Mouse (Mus musculus): ENCODE results near the gene Lpar2. TPM values are rescaled to one million over a fixed set of nuclear protein-coding genes. Genes with fewer than 3 reads are reported as not detected.
A peak's percentile ranks its signal among the peaks of the same experiment; 100 is the strongest.

The Lpar2 gene
- under 1 TPM; 0.18 to 0.77 (median 0.51) TPM for polyA plus RNA-seq (2017; shearing (Covaris generic))

DNA sequence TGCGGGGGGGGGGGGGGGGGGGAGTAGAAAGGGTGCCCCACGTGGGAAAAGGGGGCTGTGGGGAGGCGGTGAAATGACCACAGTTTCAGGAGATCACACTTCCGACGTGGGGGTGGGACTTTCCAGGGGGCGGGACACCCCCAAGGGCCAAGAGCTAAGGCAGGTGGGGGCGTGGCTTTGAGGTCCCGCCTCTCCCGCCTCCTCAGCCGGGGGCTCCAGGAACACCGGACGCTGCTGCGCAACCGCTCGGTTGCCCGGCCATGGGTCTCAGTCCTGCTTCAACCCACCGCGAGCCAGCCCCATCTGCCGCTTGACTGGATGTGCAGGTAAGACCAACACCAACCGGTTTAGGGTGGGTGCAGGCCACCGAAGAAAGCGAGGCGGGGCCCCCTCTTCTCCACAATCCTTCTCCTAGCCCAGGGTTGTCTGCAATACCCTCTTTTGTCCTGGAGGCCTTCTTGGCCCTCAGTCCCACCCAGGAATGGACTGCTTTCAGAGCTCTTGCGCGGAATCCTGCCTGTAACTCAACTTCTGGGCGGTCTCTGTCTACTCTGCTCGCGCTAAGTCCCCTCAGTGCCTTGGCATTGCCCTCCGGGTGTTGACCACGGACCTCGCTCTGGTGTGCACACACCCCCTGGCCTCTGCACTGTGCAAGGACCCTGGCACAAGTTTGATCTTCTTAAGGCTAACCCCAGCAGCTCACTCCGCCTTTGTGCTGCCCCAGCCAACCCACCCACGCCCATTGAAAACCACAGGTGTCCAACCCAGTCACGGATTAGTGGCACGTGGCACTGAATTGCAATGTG is at the start of gene Lpar2:
Lpar2 (plus strand) TSS at position 44 of the 806 bp plus-strand sequence.
- ATAC-seq = peak; percentile 65

DNA sequence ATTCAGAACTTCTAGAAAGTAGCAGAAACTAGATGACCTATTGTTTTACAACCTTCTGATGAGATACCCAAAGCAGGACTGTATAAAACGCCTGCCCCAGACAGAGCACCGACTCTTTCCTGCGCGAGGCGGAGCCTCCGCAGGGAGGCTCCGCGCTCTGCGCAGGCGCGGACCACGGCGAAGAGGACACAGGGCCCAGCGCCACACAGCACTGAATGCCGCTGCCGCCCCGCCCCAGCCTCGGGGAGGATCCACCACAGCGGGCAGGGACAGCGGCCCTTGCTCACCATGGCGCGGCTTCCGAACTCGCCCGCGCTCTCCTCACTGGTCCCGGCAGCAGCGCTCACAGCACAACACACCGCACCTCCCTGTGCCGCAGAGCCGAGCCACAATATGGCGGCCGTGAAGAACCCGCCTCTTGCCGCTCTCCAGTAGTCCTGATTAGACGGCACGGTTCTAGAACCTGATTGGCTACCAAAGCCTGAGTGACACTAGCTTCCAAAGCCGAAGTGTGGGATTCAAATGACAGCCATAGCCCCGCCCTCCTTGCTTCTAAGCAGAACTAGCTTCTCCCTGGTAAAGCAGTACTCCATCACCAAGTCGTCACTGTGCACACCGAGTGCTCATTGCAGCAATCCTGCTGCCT is 47.6 kb upstream of the Lpar2 start, which contains the start of gene Gm20422:
Gm20422 (minus strand) TSS at position 384 of the 646 bp plus-strand sequence.
- peak; percentile 99 for ATAC-seq

DNA sequence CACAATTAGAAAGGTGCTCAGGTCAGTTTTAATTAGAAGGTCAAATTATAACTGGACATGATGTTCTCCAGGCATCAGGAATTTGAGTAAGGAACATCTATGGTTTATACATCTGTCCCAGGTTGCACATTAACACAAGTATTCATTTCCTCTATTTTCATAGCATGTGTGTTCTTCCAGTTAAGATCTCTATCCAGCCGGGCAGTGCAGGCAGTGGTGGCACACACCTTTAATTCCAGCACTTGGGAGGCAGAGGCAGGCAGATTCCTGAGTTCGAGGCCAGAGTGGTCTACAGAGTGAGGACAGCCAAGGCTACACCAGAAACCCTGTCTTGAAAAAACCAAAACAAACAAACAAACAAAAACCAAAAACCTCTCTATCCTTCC is 47.1 kb upstream of the Lpar2 start:
- ATAC-seq = no peak

DNA sequence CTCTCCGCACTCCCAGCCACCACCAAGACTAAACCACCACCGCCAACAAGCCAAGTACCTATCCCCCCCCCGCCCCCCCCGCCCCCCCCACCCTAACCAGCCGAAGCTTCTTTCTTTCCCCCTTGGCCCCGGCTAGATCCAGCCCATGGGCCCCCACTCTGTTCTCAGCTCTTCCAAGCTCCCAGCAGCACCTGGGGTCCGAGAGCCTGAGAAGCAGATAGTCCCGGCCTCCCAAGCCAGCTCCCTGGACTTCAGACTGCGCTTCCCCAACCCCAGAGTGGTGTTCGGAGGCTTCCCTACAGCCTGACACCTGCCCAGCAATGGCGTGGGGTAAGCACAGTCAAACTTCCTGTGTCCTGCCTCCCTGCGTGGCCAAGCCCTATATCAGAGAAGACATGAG is 45.1 kb upstream of the Lpar2 start:
- no peak for ATAC-seq

DNA sequence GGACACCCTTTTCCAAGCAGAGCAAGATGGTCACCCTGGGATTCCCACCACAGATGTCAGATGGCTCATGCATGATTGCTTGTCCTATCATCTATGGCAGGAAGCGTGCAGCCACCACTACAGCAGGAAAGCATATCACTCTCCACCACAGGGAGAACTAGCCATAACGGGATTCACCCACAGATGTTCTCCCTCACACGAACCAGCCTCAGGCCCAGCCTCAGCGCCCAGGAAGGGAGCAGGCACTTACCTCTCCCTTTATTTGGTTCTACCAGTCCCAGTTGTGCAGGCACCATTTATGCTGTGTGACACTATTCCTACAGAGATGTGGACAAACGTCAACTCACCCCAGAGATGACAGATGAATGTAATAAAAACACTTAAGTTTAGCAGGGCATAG is 33.1 kb upstream of the Lpar2 start:
- ATAC-seq = no peak

DNA sequence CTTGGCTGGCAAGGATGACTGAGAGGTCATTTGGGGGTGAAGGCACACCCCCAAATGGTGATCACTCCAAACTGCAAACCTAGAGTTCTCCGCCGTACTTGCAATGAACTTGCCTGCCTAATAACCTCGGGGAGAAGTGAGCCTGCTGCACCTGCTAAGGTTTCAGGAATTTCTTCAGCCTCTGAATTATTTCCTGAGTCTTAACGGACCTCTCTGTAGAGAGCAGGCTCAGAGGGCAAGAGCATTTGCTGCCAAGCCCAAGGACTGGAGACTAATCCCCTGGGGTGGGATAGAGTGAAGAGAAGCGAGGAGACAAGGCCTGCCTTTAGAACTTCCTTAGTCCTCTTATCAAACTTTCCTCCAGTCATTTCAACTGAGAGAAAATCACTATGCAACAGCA is 32.5 kb upstream of the Lpar2 start:
- no peak for ATAC-seq

DNA sequence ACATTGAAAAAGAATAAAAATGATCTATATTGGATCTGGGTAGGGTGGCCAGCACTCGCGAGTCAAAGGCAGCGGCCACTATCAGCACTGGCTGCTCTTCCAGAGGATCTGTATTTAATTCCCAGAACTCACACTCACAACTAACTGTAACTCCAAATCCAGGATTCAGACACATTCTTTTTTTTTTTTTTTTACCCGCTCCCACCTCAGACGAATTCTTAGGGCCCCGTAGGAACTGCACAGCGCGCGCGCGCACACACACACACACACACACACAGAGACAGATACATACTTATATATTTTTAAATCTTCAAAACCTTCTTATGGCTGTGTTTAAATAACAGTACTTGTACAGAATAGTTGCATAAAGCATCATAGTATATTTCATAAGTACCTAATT is 31.9 kb upstream of the Lpar2 start:
- ATAC-seq = no peak

DNA sequence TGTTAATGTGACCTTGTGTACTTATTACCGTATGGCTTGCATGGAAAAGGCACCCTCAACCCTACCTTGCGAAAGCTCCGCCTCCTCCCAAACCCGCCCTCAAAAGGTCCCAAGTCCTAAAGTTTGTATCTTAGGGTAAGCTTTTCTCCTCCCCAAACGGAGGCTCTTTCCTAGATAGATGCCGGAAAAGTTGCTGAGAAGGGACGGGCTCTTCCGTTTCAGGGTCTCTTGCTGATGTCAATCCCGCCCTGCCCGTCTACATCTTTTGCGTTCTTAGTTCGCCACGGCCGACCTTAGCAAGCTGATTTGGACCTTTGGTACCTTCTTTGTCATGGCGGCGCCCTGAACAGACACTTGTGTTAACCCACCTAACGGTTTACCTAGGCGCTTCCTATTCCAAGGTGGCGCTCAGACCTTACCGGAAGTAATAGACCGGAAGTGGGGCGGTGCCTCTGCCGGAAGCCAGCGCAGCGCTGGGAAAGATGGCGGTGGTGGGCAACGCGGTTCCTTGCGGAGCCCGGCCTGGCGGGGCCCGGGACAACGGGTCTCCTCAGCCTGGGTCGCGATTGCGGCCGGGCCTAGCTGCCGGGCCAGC is 31.4 kb upstream of the Lpar2 start, which contains the start of the genes Atp13a1 and Zfp866:
Atp13a1 (plus strand) TSS at position 391 of the 595 bp plus-strand sequence.
Zfp866 (minus strand) TSS at position 406 of the 595 bp plus-strand sequence.
- ATAC-seq = peak; percentile 96

DNA sequence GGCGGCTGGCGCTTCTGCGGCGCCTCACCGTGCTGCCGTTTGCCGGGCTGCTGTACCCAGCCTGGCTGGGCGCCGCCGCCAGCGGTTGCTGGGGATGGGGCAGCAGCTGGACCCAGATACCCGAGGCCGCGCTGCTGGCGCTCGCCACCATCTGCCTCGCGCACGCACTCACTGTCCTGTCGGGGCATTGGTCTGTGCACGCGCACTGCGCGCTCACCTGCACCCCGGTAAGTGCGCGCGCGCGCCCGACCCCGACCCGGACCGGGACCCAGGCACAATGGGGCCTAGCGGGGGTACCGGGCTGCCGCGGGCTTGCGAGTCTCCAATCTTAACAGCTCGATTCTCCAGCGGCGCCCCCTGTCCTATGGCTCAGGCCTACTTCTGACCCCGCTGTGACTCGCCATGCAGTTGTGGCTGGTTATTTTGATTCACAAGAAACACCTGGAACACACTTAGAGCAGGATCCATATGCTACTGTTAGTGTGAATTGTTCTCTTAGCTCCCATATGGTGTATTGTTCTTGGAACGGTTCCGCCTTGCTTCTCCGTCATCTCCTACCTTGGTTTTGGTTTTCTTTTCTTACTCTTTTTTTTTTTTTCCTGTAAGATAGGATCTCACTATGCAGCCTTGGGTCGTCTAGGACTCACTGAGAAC is 30.7 kb upstream of the Lpar2 start:
- peak; percentile 33 for ATAC-seq

DNA sequence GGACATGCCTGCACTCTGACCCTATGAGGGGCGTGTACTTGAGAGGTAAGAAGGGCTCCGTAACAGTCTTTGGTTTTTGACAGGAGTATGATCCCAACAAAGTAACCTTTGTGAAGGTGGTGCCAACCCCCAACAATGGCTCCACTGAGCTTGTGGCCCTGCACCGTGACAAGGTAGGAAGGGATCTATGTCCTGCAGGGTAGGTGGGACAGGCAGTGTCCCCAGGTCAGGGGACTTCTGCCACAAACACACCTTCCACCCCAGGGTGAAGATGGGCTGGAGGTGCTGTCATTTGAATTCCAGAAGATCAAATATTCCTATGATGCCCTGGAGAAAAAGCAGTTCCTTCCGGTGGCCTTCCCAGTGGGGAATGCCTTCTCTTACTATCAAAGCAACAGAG is 28.6 kb upstream of the Lpar2 start:
- ATAC-seq = no peak

DNA sequence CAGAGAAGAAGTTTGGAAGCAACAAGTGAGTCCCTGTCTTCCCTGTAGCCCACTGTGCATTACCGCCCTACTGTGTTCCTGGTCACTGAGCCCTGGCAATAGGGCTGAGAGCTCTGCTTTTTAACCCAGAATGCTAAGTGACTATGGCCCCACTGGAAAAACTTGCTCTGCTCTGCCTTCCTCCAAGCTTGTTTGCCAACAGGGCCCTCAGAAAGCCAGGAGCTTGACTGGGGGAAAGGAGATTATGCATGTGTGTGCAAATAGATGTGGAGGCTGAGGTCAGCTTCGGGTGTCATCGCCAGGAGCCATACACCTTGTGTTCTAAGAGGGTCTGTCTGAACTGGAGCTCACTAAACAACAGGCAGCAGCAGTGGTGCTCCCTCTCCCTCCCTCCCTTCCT is 28.1 kb upstream of the Lpar2 start:
- no peak for ATAC-seq

DNA sequence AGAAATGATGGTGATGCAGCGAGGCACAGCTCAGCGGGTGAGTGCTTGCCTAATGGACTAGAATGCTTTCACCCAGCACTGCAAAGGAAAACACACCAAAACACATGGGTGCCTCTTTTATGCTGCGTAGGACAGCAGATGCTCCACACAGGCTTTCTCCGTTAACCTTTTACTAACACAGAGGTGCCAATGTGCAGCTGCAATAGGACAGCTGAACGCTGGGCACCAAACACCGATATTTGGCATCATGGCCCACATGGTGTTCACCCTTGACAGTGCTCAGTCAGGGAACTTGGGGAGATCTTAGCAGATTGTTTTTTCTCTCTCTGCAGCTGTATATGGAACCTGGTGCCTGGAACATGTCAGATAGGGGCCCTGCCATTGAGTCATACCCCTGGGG is 27.3 kb upstream of the Lpar2 start:
- ATAC-seq = no peak

DNA sequence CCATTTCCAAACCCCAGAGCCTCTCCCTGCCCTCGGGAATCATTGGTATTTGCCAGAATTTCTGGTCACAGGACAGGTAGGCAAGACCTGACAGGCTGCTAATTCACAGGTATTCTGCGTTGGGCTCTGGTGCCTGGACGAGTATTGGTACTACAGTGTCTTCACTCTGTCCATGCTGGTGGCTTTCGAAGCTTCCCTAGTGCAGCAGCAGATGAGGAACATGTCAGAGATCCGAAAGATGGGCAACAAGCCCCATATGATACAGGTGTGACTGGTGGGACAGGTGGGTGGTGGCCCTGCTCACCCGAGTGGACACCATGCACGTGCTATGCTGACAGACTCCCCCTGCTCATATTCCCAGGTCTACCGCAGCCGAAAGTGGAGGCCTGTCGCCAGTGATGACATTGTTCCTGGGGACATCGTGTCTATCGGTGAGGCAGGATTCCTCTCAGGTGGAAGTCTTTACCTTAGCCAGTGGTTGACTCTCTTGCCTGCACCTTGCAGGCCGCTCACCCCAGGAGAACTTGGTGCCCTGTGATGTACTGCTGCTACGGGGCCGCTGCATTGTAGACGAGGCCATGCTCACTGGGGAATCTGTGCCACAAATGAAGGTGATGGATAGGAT is 25.4 kb upstream of the Lpar2 start:
- no peak for ATAC-seq

DNA sequence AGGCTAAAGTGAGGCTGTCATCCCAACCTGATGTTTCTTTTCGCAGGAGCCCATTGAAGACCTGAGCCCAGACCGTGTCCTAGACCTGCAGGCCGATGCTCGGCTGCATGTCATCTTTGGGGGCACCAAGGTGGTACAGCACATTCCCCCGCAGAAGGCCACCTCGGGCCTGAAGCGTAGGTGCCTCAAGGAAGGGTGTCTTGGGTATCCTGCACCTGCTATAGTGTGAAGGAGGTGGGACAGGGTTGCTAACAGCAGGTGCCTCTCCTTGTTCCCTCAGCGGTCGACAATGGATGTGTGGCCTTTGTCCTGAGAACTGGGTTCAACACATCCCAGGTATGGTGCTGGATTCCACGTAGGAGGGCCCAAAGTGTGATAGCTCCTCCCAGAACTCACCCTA is 24.6 kb upstream of the Lpar2 start:
- ATAC-seq = no peak

DNA sequence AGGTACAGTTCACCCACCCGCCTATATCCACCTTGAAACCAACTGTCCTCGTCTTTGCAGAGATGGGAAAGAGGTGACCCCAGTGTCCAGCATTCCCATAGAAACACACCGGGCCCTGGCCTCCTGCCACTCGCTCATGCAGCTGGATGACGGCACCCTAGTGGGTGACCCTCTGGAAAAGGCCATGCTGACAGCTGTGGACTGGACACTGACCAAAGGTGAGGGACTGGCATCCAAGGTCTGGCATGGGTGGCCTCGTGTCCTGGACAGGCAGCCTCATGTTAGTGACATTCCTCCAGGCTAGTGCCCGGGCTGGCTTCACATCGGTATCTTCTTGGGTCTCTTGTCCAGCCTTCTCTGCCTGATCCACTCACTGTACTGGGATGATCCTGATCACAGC is 23.0 kb upstream of the Lpar2 start:
- ATAC-seq = no peak

DNA sequence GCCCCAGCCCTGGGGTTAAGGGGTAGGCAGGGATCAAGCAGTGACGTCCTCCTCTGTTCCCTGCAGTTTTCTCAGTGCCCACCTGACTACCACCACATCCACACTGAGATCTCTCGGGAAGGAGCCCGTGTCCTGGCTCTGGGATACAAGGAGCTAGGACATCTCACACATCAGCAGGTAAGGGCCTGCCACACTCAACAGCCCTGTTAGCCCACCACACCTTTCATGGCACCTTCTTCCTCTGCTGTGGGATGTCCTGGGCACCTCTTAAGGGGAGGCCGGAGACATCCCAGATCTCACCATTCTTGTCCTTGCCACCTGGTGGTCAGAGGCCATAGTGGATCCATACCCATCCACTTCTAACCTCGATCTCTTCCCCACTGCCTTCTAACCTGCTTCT is 22.3 kb upstream of the Lpar2 start:
- no peak for ATAC-seq

DNA sequence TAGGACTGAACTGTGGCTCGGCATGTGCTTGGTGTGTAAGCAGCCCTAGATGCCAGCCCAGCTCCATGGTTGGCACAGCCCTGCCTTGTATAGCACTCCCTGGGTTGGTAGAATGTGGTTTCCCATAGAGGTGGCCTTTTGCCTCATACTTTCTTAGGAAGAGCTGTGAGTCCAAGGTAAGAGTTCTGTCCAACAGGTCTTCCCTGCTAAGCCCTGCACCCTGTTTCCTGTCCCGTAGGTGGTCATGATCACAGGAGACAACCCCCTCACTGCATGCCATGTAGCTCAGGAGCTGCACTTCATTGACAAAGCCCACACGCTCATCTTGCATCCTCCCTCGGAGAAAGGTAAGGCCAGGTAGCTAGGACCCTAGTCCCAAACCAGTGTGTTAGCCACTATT is 20.4 kb upstream of the Lpar2 start:
- ATAC-seq = no peak

DNA sequence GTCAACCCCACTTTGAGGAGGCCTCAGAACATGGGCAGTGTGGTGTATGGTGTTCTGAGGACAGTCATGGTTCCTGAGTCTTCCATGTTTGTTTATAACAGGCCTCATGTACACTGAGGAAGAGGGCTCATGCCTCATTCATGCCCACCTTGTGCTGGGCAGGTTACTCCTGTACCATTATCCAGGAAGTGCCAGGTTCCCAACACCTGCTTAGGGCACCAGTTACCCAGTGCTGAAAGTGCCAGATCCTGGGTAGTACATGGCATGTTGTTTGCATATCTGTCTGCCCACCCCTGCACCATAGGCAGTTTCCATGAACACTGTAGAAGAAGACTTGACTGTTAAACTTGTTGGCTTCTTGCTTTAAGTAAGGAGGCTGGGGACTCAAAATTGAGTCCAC is 20.0 kb upstream of the Lpar2 start:
- ATAC-seq = no peak

DNA sequence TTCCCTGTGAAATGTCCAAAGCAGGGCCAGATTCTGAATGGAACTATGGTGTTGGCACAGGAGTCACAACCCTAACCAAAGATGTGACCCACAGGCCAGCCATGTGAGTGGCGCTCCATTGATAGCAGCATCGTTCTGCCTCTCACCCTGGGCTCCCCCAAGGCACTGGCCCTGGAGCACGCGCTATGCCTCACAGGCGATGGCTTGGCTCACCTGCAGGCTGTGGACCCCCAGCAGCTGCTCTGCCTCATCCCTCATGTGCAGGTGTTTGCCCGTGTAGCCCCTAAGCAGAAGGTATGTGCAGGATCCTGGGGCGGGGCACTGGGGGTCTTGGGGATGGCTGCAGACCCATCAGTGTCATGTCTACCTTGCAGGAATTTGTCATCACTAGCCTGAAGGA is 18.9 kb upstream of the Lpar2 start:
- ATAC-seq = no peak

DNA sequence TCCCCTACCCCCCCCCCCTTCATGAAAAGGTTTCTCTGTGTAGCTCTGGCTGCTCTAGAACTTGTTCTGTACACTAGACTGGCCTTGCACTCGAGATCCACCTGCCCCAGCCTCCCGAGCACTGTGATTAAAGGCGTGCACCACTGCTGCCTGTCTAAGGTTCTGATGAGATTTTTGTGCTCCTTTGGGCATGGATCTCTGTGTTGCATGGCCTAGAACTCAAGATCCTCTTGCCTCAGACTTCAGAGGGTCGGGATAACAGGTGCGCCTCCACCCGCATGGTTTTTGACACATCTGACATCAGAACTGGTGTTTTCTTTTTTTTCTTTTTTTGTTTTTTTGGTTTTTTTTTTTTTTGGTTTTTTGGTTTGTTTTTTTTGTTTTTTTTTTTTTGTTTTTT is 17.7 kb upstream of the Lpar2 start:
- ATAC-seq = no peak

DNA sequence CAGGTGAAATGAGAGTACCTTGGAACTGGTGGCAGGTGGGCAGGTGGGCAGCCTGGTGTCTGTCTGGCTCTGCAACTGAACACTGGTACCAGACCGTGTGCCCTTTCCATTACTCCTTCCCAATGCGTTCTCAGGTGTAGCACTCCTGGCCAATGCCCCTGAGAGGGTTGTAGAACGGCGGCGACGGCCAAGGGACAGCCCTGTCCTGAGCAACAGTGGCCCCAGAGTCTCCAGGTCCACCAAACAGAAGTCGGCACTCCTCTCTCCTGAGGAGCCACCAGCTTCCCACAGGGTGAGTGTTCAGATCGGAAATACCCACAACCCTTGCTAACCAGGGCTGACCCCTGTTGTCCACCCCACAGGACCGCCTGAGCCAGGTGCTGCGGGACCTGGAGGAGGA is 17.1 kb upstream of the Lpar2 start:
- no peak for ATAC-seq

DNA sequence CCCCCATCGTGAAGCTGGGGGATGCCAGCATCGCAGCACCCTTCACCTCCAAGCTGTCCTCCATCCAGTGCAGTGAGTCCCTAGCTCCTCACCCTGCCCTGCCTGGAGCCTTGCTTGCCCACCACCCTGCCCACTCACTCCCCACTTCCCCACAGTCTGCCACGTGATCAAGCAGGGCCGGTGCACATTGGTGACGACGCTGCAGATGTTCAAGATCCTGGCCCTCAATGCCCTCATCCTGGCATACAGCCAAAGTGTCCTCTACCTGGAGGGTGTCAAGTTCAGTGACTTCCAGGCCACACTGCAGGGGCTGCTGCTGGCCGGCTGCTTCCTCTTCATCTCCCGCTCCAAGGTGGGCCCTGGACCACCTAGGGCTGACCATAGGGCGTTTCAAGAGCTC is 16.7 kb upstream of the Lpar2 start:
- no peak for ATAC-seq

DNA sequence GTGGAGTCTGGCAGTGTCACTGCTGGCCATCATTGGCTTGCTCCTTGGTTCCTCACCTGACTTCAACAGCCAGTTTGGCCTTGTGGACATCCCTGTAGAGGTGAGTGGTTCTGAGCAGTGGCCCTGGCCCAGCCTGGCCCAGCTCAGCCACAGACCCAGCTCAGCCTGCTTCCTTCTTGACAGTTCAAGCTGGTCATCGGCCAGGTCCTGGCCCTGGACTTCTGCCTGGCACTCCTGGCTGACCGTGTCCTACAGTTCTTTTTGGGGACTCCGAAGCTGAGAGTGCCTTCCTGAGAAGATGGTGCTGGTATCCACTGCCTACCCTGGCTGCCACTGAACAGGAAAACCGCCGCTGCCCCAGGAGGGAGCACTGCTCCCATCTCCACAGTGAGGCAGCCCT is 15.0 kb upstream of the Lpar2 start:
- ATAC-seq = no peak

All from inflammation-experienced regulatory T-cells, adult 6 months (primary cell).